Mouse (Mus musculus) kidney, adult 11 months (tissue): ENCODE data around the gene Baz2b.

ENCODE experiments used
- DNase-seq: peaks from one replicate; pipeline ENCODE4 v3.0.0; 2022

Gene Baz2b

GRCm38 (mm10) chr2:60209703-60210651 lies at the start of gene Baz2b, which contains the start of gene March7:
Gene Baz2b (minus strand): TSS chr2:60209839.
Gene March7 (plus strand): TSS chr2:60209887.
- DNase-seq: peak; percentile 77

GRCm38 (mm10) chr2:60259186-60259585 lies 49.5 kb upstream of the Baz2b start:
- no peak for DNase-seq

GRCm38 (mm10) chr2:60256751-60257150 lies 47.1 kb upstream of the Baz2b start:
- DNase-seq: no peak

GRCm38 (mm10) chr2:60253506-60253905 lies 43.9 kb upstream of the Baz2b start:
- no peak for DNase-seq

- no peak for DNase-seq
Observed at GRCm38 (mm10) chr2:60252782-60253181, 43.1 kb upstream of the Baz2b start.

- no peak for DNase-seq
Observed at GRCm38 (mm10) chr2:60234506-60234905, 24.9 kb upstream of the Baz2b start.

GRCm38 (mm10) chr2:60233147-60233546 lies 23.5 kb upstream of the Baz2b start:
- no peak for DNase-seq

GRCm38 (mm10) chr2:60230361-60230760 lies 20.7 kb upstream of the Baz2b start:
- DNase-seq: no peak

GRCm38 (mm10) chr2:60228470-60228869 lies 18.8 kb upstream of the Baz2b start:
- no peak for DNase-seq

- no peak for DNase-seq
Observed at GRCm38 (mm10) chr2:60223489-60223888, 13.8 kb upstream of the Baz2b start.

- DNase-seq: no peak
Observed at GRCm38 (mm10) chr2:60221954-60222353, 12.3 kb upstream of the Baz2b start.

- peak; percentile 40 for DNase-seq
Observed at GRCm38 (mm10) chr2:60221236-60221635, 11.6 kb upstream of the Baz2b start.

- DNase-seq: no peak
Observed at GRCm38 (mm10) chr2:60217620-60218019, 8.0 kb upstream of the Baz2b start.

GRCm38 (mm10) chr2:60216547-60217153 lies 7.0 kb upstream of the Baz2b start:
- DNase-seq: no peak

GRCm38 (mm10) chr2:60214683-60215082 lies 5.0 kb upstream of the Baz2b start:
- no peak for DNase-seq

- DNase-seq: no peak
Observed at GRCm38 (mm10) chr2:60212488-60212887, 2.8 kb upstream of the Baz2b start.

GRCm38 (mm10) chr2:60210821-60211220 lies 1.2 kb upstream of the Baz2b start:
- DNase-seq: no peak

GRCm38 (mm10) chr2:60209122-60209611 lies 472 bp downstream of the Baz2b start:
- DNase-seq: peak; percentile 43

GRCm38 (mm10) chr2:60205795-60206194 lies 3.8 kb downstream of the Baz2b start:
- DNase-seq: no peak

- no peak for DNase-seq
Observed at GRCm38 (mm10) chr2:60204162-60204561, 5.5 kb downstream of the Baz2b start.

GRCm38 (mm10) chr2:60203733-60204132 lies 5.9 kb downstream of the Baz2b start:
- DNase-seq: no peak

- no peak for DNase-seq
Observed at GRCm38 (mm10) chr2:60202900-60203530, 6.6 kb downstream of the Baz2b start.

- DNase-seq: peak; percentile 36
Observed at GRCm38 (mm10) chr2:60200667-60201066, 9.0 kb downstream of the Baz2b start.
